ENCODE assay signal across 7 mouse cellular contexts in genomic region chr2:30392114-30392576, GRCm38 (mm10). TPM values are rescaled to one million over a fixed set of nuclear protein-coding genes. Genes with fewer than 3 reads are reported as not detected.
A peak's percentile ranks its signal among the peaks of the same experiment; 100 is the strongest.
DNase-seq lines count a peak whose midpoint lies in the region; ATAC-seq lines count a peak whose summit lies in the region.

Gene Dolpp1 (plus strand): TSS chr2:30392254.

- H3K36me3 ChIP-seq in embryonic facial prominence, embryonic 11.5 days (replicated peaks; ENCODE audit: control insufficient read depth, insufficient read depth, low read depth, low read length), result no peaks in the 10 kb centered on the region
- peaks cover 3% of the 10 kb centered on the region; the same call in 1 of the 2 replicates for H3K36me3 ChIP-seq in limb, embryonic 11.5 days (ENCODE audit: control insufficient read depth, insufficient read depth, low read length)
- H3K36me3 ChIP-seq in midbrain, embryonic 14.5 days (ENCODE audit: control insufficient read depth, insufficient read depth, low read length), result peaks cover 21% of the 10 kb centered on the region

- H3K27ac ChIP-seq in embryonic facial prominence, embryonic 11.5 days (replicated peaks; ENCODE audit: low read depth, low read length), result peak within 1 kb of the TSS; percentile 70; the same call in 1 of the 2 replicates
- H3K27ac ChIP-seq in limb, embryonic 11.5 days (replicated peaks; ENCODE audit: low read depth, low read length), result peak within 1 kb of the TSS; percentile 74
- peak within 1 kb of the TSS; percentile 93 for H3K27ac ChIP-seq in midbrain, embryonic 14.5 days (replicated peaks; ENCODE audit: low read depth, low read length)

- peak within 1 kb of the TSS; percentile 77 for H3K9ac ChIP-seq in embryonic facial prominence, embryonic 11.5 days (replicated peaks; ENCODE audit: low read length)
- H3K9ac ChIP-seq in limb, embryonic 11.5 days (ENCODE audit: low read length), result peak within 1 kb of the TSS; percentile 72
- peak within 1 kb of the TSS; percentile 72 for H3K9ac ChIP-seq in midbrain, embryonic 14.5 days (replicated peaks; ENCODE audit: low read length)

- WGBS in embryonic facial prominence, embryonic 11.5 days, result under 1% methylated on average over 40 of the region's 40 CpGs
- under 1% methylated on average over 40 of the region's 40 CpGs for WGBS in limb, embryonic 11.5 days
- WGBS in midbrain, embryonic 14.5 days, result under 1% methylated on average over 40 of the region's 40 CpGs

- no peaks in the 10 kb centered on the region for H3K9me3 ChIP-seq in embryonic facial prominence, embryonic 11.5 days (replicated peaks; ENCODE audit: control insufficient read depth, low read length)
- H3K9me3 ChIP-seq in limb, embryonic 11.5 days (ENCODE audit: control insufficient read depth, low read length), result 0 out of 2 replicates have a peak, but pooled peaks cover 2% of the 10 kb centered on the region
- no peaks in the 10 kb centered on the region for H3K9me3 ChIP-seq in midbrain, embryonic 14.5 days (ENCODE audit: control insufficient read depth, low read length)

- peak within 1 kb of the TSS; percentile 95 for H3K4me2 ChIP-seq in embryonic facial prominence, embryonic 11.5 days (ENCODE audit: low read depth, low read length)
- H3K4me2 ChIP-seq in limb, embryonic 11.5 days (ENCODE audit: low read depth, severe bottlenecking), result peak within 1 kb of the TSS; percentile 93
- peak within 1 kb of the TSS; percentile 98 for H3K4me2 ChIP-seq in midbrain, embryonic 14.5 days (ENCODE audit: low read length)

- peak; percentile 99 for DNase-seq in adrenal gland, postnatal 14 days
- peak; percentile 98 for DNase-seq in embryonic facial prominence, embryonic 11.5 days (ENCODE audit: low spot score)
- DNase-seq in heart, adult 11 months, result peak; percentile 100
- DNase-seq in kidney, adult 18-20 months, result peak; percentile 93
- peak; percentile 98 for DNase-seq in limb, embryonic 11.5 days (ENCODE audit: low spot score)
- DNase-seq in midbrain, embryonic 14.5 days, result peak; percentile 98
- peak; percentile 86 to 95 for DNase-seq in spleen, adult 18-20 months

- peak; percentile 99 for ATAC-seq in embryonic facial prominence, embryonic 11.5 days (replicated peaks; ENCODE audit: insufficient number of reproducible peaks, low FRiP score, low TSS enrichment, low read depth)
- peak; percentile 99 for ATAC-seq in limb, embryonic 11.5 days (ENCODE audit: insufficient number of reproducible peaks, low FRiP score, low TSS enrichment, low read depth)
- peak; percentile 98 for ATAC-seq in midbrain, embryonic 14.5 days (ENCODE audit: low FRiP score, low TSS enrichment)

- peak within 1 kb of the TSS; percentile 76 for H3K4me3 ChIP-seq in embryonic facial prominence, embryonic 11.5 days (ENCODE audit: low read depth, low read length)
- H3K4me3 ChIP-seq in limb, embryonic 11.5 days (ENCODE audit: low read depth, low read length), result peak within 1 kb of the TSS; percentile 87
- H3K4me3 ChIP-seq in midbrain, embryonic 14.5 days (replicated peaks; ENCODE audit: low read depth, low read length), result peak within 1 kb of the TSS; percentile 82

- no peaks in the 10 kb centered on the region for H3K27me3 ChIP-seq in embryonic facial prominence, embryonic 11.5 days (ENCODE audit: control insufficient read depth, insufficient read depth, low read length)
- no peaks in the 10 kb centered on the region for H3K27me3 ChIP-seq in limb, embryonic 11.5 days (ENCODE audit: control insufficient read depth, insufficient read depth, low read length)
- H3K27me3 ChIP-seq in midbrain, embryonic 14.5 days (ENCODE audit: control insufficient read depth, insufficient read depth, low read length), result no peaks in the 10 kb centered on the region

- peaks cover 3% of the 10 kb centered on the region for H3K4me1 ChIP-seq in embryonic facial prominence, embryonic 11.5 days (ENCODE audit: control insufficient read depth, insufficient read depth, low read length)
- peaks cover 11% of the 10 kb centered on the region for H3K4me1 ChIP-seq in limb, embryonic 11.5 days (ENCODE audit: control insufficient read depth, insufficient read depth, low read length)
- H3K4me1 ChIP-seq in midbrain, embryonic 14.5 days (ENCODE audit: control insufficient read depth, insufficient read depth, low read length), result peaks cover 12% of the 10 kb centered on the region

RNA-seq across cellular contexts. Expression of gene Dolpp1, which starts in this region (rescaled TPM):
- 18.7 and 19.5 TPM in 2 replicates for total RNA-seq in adrenal gland, postnatal 14 days (2021)
- 29.1 and 33.4 TPM in 2 replicates for polyA plus RNA-seq in embryonic facial prominence, embryonic 11.5 days (2014; fragmentation: Nextera tagmentation; extraction: Ambion mirVana)
- 33.0 and 33.1 TPM in 2 replicates for polyA plus RNA-seq in limb, embryonic 11.5 days (2014; fragmentation: Nextera tagmentation; extraction: Ambion mirVana)
- 56.3 and 57.2 TPM in 2 replicates for polyA plus RNA-seq in midbrain, embryonic 14.5 days (2014; fragmentation: Nextera tagmentation; extraction: Ambion mirVana)

Comparison
In these comparisons a context has a peak if more than half of its experiments do, and no peak if none do; other contexts are left out.
1. Peak in every context shown above with its lines: DNase-seq, ATAC-seq, H3K4me3 ChIP-seq and H3K27ac ChIP-seq.